Mouse (Mus musculus) lung, postnatal 0 days (tissue): ENCODE results near the gene Crtc3.
A peak's percentile ranks its signal among the peaks of the same experiment; 100 is the strongest.

Source experiments
- CTCF ChIP-seq: IDR thresholded peaks from 2 replicates; pipeline ENCODE4 v1.5.1; 2016; ENCODE audit warnings: antibody characterized with exemption, mild to moderate bottlenecking
- EP300 ChIP-seq: IDR thresholded peaks from 2 replicates; pipeline ENCODE4 v1.6.1; 2016; ENCODE audit warnings: antibody characterized with exemption, mild to moderate bottlenecking, control low read depth

DNA sequence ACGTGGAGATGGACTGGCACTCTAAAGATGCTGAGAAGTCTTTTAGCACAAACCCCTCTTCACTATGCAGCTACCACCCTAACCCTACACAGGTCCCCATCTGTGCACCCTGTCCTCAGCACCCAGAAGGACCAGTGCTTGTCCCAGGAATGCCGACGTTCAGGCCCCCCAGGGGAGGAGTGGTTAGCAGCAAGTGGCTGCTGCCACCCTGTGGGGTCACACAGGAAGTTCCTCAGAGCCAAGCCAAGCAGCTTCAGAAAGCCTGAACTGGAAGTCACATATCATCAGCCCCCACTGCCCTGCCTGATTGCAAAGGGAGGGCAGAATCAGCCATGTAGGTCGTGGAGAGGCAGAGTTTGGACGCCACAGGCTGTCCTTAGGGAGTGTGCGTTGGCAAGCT lies 108.3 kb downstream of the Crtc3 start:
- TF ChIP-seq CTCF, result peak; percentile 89
- TF ChIP-seq EP300, result no peak
